Mouse (Mus musculus) yolk sac, embryonic 10.5 days (tissue): ENCODE results near the gene Gjb3.

Experiments
- DNase-seq: peaks from one replicate; pipeline ENCODE4 v3.0.0-alpha.2; 2017; ENCODE audit warnings: low spot score

Gene Gjb3

DNA sequence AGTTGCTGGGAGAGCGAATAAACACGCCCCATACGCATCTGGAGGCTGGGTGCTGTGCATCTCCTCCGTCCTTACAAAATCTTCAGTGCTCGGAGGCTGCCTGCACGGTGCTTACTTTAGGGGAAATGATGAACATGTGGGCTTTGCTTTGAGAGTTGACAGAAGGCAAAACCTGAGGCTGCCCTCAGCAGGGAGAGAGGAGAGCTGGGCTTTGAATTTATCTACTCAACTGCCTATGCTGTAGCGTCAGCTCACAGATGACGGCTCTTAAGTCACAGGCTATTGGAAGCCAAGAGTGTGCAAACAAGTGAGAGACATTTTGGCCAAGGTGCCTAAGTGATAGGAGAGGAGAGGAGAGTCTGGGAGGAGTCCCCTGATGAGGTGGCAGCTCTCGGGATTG, 51.4 kb downstream of the Gjb3 start:
- DNase-seq, result no peak

- DNase-seq, result no peak
These were observed 52.1 kb downstream of the Gjb3 start for GRCm38 (mm10) chr4:127278451-127279001.
